Mouse (Mus musculus) liver, embryonic 15.5 days (tissue): Measurements from ENCODE around the gene Nrxn3. TPM values are rescaled to one million over a fixed set of nuclear protein-coding genes. Genes with fewer than 3 reads are reported as not detected.

ENCODE experiments used
- ATAC-seq: fragments of 200-750 bp; cut with Nextera tagmentation; 2 replicates; pipeline ENCODE4 v1.8.0; 2017; ENCODE audit warnings: moderate number of reproducible peaks, mild to moderate bottlenecking, moderate library complexity; ENCODE audit not compliant: insufficient read depth
- H3K27ac ChIP-seq: fragments of 300-500 bp; sonication (generic); replicated peaks from 2 replicates; pipeline ENCODE4 v1.5.1; 2015; ENCODE audit warnings: mild to moderate bottlenecking, inconsistent platforms
- H3K27me3 ChIP-seq: fragments of 300-500 bp; sonication (generic); 2 replicates; pipeline ENCODE4 v1.6.1; 2015; ENCODE audit warnings: mild to moderate bottlenecking, inconsistent platforms
- H3K36me3 ChIP-seq: fragments of 300-500 bp; sonication (generic); replicated peaks from 2 replicates; pipeline ENCODE4 v1.6.1; 2015; ENCODE audit warnings: moderate library complexity, mild to moderate bottlenecking, inconsistent platforms
- H3K4me1 ChIP-seq: fragments of 300-500 bp; sonication (generic); replicated peaks from 2 replicates; pipeline ENCODE4 v1.6.1; 2015; ENCODE audit warnings: inconsistent platforms
- H3K4me2 ChIP-seq: fragments of 300-500 bp; sonication (generic); 2 replicates; pipeline ENCODE4 v1.6.1; 2015; ENCODE audit warnings: moderate library complexity, mild to moderate bottlenecking, inconsistent platforms
- H3K4me3 ChIP-seq: fragments of 300-500 bp; sonication (generic); replicated peaks from 2 replicates; pipeline ENCODE4 v1.5.1; 2015; ENCODE audit warnings: mild to moderate bottlenecking, inconsistent platforms
- H3K9ac ChIP-seq: fragments of 300-500 bp; sonication (generic); 2 replicates; pipeline ENCODE4 v1.6.1; 2015; ENCODE audit warnings: moderate library complexity, mild to moderate bottlenecking, inconsistent platforms
- H3K9me3 ChIP-seq: fragments of 300-500 bp; sonication (generic); replicated peaks from 2 replicates; pipeline ENCODE4 v1.6.1; 2016; ENCODE audit warnings: inconsistent platforms
- WGBS: fragments of 180-500 bp; shearing (Covaris S2); methylation state at CpG from one replicate; pipeline ENCODE4 v1.1.7; 2015; ENCODE audit warnings: mixed read lengths; ENCODE audit not compliant: insufficient replicate concordance; 5-methylcytosine and 5-hydroxymethylcytosine counted together
- polyA plus RNA-seq: library from polyadenylated mRNA; unstranded; fragments of >200 nt; fragmentation: Nextera tagmentation; extraction: Ambion mirVana; gene quantifications from 2 replicates; pipeline ENCODE4 v1.2.1, GENCODE M21; 2015

The Nrxn3 gene
- polyA plus RNA-seq, 1 experiment from 2014 or later = 0.38 TPM

DNA sequence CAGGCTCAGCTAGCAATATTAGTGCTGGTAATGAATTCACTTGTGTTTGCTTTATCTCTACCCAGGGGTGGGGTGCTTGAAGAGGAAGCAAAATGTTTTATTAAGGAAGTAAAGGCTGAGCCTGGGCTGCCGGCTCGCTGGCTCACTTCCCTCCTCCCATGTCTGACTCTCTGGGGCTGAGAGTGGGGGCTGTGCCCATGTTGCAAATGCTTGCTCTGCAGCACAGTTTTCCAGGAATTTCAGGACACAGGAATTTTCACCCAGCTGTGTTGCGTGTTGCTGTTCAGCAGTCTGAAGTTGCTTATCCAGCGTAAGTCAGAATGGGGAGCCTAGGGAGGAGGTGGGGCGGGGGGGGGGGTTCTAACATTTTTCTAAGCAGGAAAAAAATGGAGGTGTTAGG lies 89.5 kb downstream of the Nrxn3 start:
- Histone ChIP-seq H3K4me2 (no peak overlapping the region), H3K27ac (no peak overlapping the region), H3K27me3 (no peaks in the 10 kb centered on the region), H3K36me3 (no peaks in the 10 kb centered on the region), H3K9me3 (no peaks in the 10 kb centered on the region), H3K9ac (no peak overlapping the region), H3K4me3 (no peak overlapping the region), H3K4me1 (no peaks in the 10 kb centered on the region)
- 31% methylated on average over 5 of the region's 5 CpGs for WGBS
- no peak for ATAC-seq

GRCm38 (mm10) chr12:88816865-88817264 lies 94.2 kb downstream of the Nrxn3 start:
- H3K9ac ChIP-seq = no peak overlapping the region
- no peaks in the 10 kb centered on the region for H3K36me3 ChIP-seq
- no peak overlapping the region for H3K4me3 ChIP-seq
- no peak overlapping the region for H3K27ac ChIP-seq
- H3K27me3 ChIP-seq = no peaks in the 10 kb centered on the region
- 68% methylated on average over 5 of the region's 5 CpGs for WGBS
- no peak overlapping the region for H3K4me2 ChIP-seq
- no peaks in the 10 kb centered on the region for H3K4me1 ChIP-seq
- no peaks in the 10 kb centered on the region for H3K9me3 ChIP-seq
- no peak for ATAC-seq

GRCm38 (mm10) chr12:88818622-88819334 lies 96.1 kb downstream of the Nrxn3 start:
- no peak overlapping the region for H3K4me2 ChIP-seq
- 61% methylated on average over 4 of the region's 4 CpGs for WGBS
- no peak overlapping the region for H3K4me3 ChIP-seq
- H3K9ac ChIP-seq = no peak overlapping the region
- no peak overlapping the region for H3K27ac ChIP-seq
- ATAC-seq = peak; percentile 57
- H3K36me3 ChIP-seq = no peaks in the 10 kb centered on the region
- H3K4me1 ChIP-seq = no peaks in the 10 kb centered on the region
- H3K27me3 ChIP-seq = no peaks in the 10 kb centered on the region
- no peaks in the 10 kb centered on the region for H3K9me3 ChIP-seq

GRCm38 (mm10) chr12:88819335-88819709 lies 96.6 kb downstream of the Nrxn3 start:
- Histone ChIP-seq H3K9me3 (no peaks in the 10 kb centered on the region), H3K36me3 (no peaks in the 10 kb centered on the region), H3K27me3 (no peaks in the 10 kb centered on the region), H3K27ac (no peak overlapping the region), H3K9ac (no peak overlapping the region), H3K4me2 (no peak overlapping the region), H3K4me3 (no peak overlapping the region), H3K4me1 (no peaks in the 10 kb centered on the region)
- 55% methylated on average over 5 of the region's 5 CpGs for WGBS
- ATAC-seq = peak; percentile 31; the same call in 1 of the 2 replicates

- H3K27me3 ChIP-seq = no peaks in the 10 kb centered on the region
- H3K9ac ChIP-seq = no peak overlapping the region
- no peaks in the 10 kb centered on the region for H3K36me3 ChIP-seq
- no peak overlapping the region for H3K4me2 ChIP-seq
- H3K9me3 ChIP-seq = no peaks in the 10 kb centered on the region
- H3K4me1 ChIP-seq = no peaks in the 10 kb centered on the region
- no peak overlapping the region for H3K27ac ChIP-seq
- no peak overlapping the region for H3K4me3 ChIP-seq
- no peak for ATAC-seq
- WGBS = 30% methylated on average over 3 of the region's 3 CpGs
Measured at GRCm38 (mm10) chr12:88820131-88820530, 97.5 kb downstream of the Nrxn3 start.

DNA sequence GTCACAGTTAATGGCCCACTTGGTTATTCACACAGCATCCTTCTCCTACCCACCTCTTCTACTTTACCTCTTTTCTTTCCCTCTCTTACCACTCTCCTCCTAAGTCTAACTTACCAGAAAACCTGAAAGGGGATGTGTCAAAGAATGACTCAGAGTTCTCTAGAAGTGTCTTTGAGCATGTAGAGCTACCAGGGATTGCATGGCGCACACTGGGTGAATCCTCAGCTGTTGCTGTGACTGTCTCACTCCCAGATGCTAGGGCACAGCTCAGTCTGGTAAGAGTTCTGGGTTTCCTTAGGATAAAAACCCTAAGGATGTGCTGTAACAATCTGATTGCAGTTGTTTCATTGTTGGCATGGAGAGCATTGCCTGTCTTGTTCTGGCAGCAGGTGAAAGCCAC lies 108.2 kb downstream of the Nrxn3 start:
- 39% methylated on average over 1 of the region's 1 CpGs for WGBS
- H3K27ac ChIP-seq = no peak overlapping the region
- H3K9ac ChIP-seq = no peak overlapping the region
- ATAC-seq = no peak
- no peaks in the 10 kb centered on the region for H3K27me3 ChIP-seq
- H3K4me3 ChIP-seq = no peak overlapping the region
- H3K9me3 ChIP-seq = no peaks in the 10 kb centered on the region
- H3K36me3 ChIP-seq = no peaks in the 10 kb centered on the region
- no peaks in the 10 kb centered on the region for H3K4me1 ChIP-seq
- H3K4me2 ChIP-seq = no peak overlapping the region

- Histone ChIP-seq H3K9me3 (no peaks in the 10 kb centered on the region), H3K4me1 (no peaks in the 10 kb centered on the region), H3K4me2 (no peak overlapping the region), H3K27me3 (no peaks in the 10 kb centered on the region), H3K4me3 (no peak overlapping the region), H3K27ac (no peak overlapping the region), H3K36me3 (no peaks in the 10 kb centered on the region), H3K9ac (no peak overlapping the region)
- WGBS = 17% methylated on average over 2 of the region's 2 CpGs
- no peak for ATAC-seq
Measured at GRCm38 (mm10) chr12:88835821-88836220, 113.1 kb downstream of the Nrxn3 start.

GRCm38 (mm10) chr12:88839724-88840123 lies 117.0 kb downstream of the Nrxn3 start:
- no peaks in the 10 kb centered on the region for H3K36me3 ChIP-seq
- 69% methylated on average over 7 of the region's 7 CpGs for WGBS

DNA sequence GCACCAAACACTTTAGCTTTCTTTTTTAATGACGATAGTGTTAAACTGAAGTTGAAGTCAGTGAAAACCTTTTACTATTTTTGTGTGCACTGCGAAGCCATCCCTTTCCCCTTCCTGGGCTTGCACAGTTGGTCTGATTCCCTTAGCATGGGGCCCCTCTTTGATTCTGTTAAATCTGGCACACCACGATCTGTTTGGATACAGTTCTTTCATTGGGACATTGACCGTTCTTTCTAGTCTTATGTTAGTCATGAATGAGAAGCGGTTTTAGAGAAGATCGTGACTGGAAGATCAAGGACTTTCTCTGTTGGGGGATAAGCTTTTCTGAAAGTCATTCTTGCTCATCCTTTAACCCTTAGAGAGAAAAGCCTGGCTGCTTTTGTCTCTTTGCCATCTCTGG lies 118.7 kb downstream of the Nrxn3 start:
- ATAC-seq = no peak
- WGBS = 66% methylated on average over 6 of the region's 6 CpGs
- Histone ChIP-seq H3K4me3 (no peak overlapping the region), H3K4me2 (no peak overlapping the region), H3K27me3 (no peaks in the 10 kb centered on the region), H3K9me3 (no peaks in the 10 kb centered on the region), H3K9ac (no peak overlapping the region), H3K27ac (no peak overlapping the region), H3K36me3 (no peaks in the 10 kb centered on the region), H3K4me1 (no peaks in the 10 kb centered on the region)

More at GRCm38 (mm10) chr12:88839724-88840123, 117.0 kb downstream of the Nrxn3 start:
- no peak for ATAC-seq
- Histone ChIP-seq H3K4me3 (no peak overlapping the region), H3K27me3 (no peaks in the 10 kb centered on the region), H3K4me1 (no peaks in the 10 kb centered on the region), H3K27ac (no peak overlapping the region), H3K9ac (no peak overlapping the region), H3K9me3 (no peaks in the 10 kb centered on the region), H3K4me2 (no peak overlapping the region)

DNA sequence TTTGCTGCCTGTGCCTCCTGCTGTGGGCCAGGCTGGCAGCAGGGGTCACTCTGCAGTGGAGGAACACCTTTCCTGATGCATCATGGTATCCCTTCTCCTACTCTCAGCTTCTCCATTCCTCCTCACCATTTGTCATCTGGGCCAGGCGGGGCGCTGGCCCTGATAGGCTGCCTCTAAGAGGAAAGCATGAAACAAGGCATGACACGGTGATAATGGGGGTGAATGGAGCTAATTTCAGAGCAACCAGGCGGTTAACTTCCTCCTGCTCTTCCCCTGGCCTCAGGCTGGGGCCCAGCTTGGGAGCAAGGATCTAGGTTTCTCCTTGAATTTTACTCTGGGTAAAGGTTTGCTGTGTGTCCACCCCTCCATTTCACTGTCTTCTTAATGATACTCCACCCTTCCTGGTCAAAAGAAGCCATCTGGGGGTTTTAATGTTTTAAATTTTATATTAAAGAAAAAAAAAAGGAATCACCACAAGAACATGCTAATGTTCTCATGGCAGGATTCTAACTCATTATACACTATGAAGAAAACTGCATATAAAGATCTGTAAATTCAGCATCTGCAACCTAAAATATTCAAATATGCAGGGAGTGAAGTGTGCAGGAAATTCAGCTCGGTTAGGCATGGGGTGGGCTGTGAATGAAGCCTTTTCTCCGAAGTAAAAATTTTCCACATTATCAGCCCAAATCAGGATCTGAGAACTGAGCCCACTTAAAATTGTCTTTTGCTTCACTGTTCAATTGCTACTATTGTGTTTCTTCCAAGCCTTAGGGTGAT lies 127.9 kb downstream of the Nrxn3 start:
- WGBS = 23% methylated on average over 6 of the region's 6 CpGs
- Histone ChIP-seq H3K27me3 (no peaks in the 10 kb centered on the region), H3K4me2 (no peak overlapping the region), H3K27ac (no peak overlapping the region), H3K9me3 (no peaks in the 10 kb centered on the region), H3K4me1 (no peaks in the 10 kb centered on the region), H3K36me3 (no peaks in the 10 kb centered on the region), H3K9ac (no peak overlapping the region), H3K4me3 (no peak overlapping the region)
- no peak for ATAC-seq

GRCm38 (mm10) chr12:88854039-88854438 lies 131.4 kb downstream of the Nrxn3 start:
- H3K4me1 ChIP-seq = no peaks in the 10 kb centered on the region
- H3K4me3 ChIP-seq = no peak overlapping the region
- no peak overlapping the region for H3K9ac ChIP-seq
- H3K27ac ChIP-seq = no peak overlapping the region
- 54% methylated on average over 4 of the region's 4 CpGs for WGBS
- no peaks in the 10 kb centered on the region for H3K36me3 ChIP-seq
- H3K27me3 ChIP-seq = no peaks in the 10 kb centered on the region
- H3K9me3 ChIP-seq = no peaks in the 10 kb centered on the region
- no peak overlapping the region for H3K4me2 ChIP-seq
- ATAC-seq = no peak
